23 mouse cellular contexts compared by ENCODE assay signal in genomic region chrX:153887285-153887684, GRCm38 (mm10). TPM values are rescaled to one million over a fixed set of nuclear protein-coding genes. Genes with fewer than 3 reads are reported as not detected.
DNase-seq lines count a peak whose midpoint lies in the region; ATAC-seq and TF ChIP-seq lines count a peak whose summit lies in the region.
"Had no signal": no experiment of that assay in that cellular context is flagged by ENCODE, and none has a peak within 500 bp of the region (broad histone marks: within the 10 kb centered on the region; RNA-seq: fewer than 3 reads in every experiment).

No protein-coding gene starts in this region.

- ATAC-seq in CD4-positive, CD25-positive, alpha-beta regulatory T cell, adult 4 months, result peak; percentile 97
- peak; percentile 69 for ATAC-seq in megakaryocyte, adult 5-6 weeks (ENCODE audit: poor library complexity, severe bottlenecking)
- ATAC-seq: hindbrain, postnatal 0 days; midbrain, embryonic 13.5 days; Patski had no signal

- no peak overlapping the region for H3K27ac ChIP-seq in spleen, adult 2 months (ENCODE audit: insufficient read depth, low read length)
- H3K27ac ChIP-seq in gastrocnemius, adult 2 months, result no peak overlapping the region
- H3K27ac ChIP-seq: heart, embryonic 15.5 days; hindbrain, postnatal 0 days; liver, embryonic 14.5 days; midbrain, embryonic 13.5 days; neural tube, embryonic 15.5 days had no signal

- TF ChIP-seq POLR2A in spleen, adult 2 months (IDR thresholded peaks at IDR 0.05; ENCODE audit: low read depth, low read length), result no peak

- no peak for TF ChIP-seq CTCF in spleen, adult 2 months (IDR thresholded peaks at IDR 0.05; ENCODE audit: extremely low read depth, insufficient read depth, insufficient read length, insufficient replicate concordance)
- TF ChIP-seq CTCF in gastrocnemius, adult 2 months (IDR thresholded peaks at IDR 0.05), result no peak

- H3K4me3 ChIP-seq in spleen, adult 2 months (ENCODE audit: extremely low read depth, insufficient read depth, insufficient read length), result no peak overlapping the region
- H3K4me3 ChIP-seq in gastrocnemius, adult 2 months, result no peak overlapping the region
- H3K4me3 ChIP-seq: heart, embryonic 15.5 days; midbrain, embryonic 13.5 days; neural tube, embryonic 15.5 days had no signal

- 12% methylated on average over 2 of the region's 2 CpGs for WGBS in spleen, adult 2 months

- H3K4me1 ChIP-seq in spleen, adult 2 months (ENCODE audit: control insufficient read depth, insufficient read depth, insufficient read length), result no peaks in the 10 kb centered on the region
- H3K4me1 ChIP-seq: heart, embryonic 15.5 days; midbrain, embryonic 13.5 days; neural tube, embryonic 15.5 days had no signal

- intact Hi-C loops in gastrocnemius, adult 2 months (cut with DNase I), result no loop called here

- no peaks in the 10 kb centered on the region for H3K27me3 ChIP-seq in spleen, adult 2 months (ENCODE audit: control insufficient read depth, insufficient read depth, low read length)
- H3K27me3 ChIP-seq: heart, embryonic 15.5 days; midbrain, embryonic 13.5 days; neural tube, embryonic 15.5 days had no signal

- peak; percentile 3 to 26 for DNase-seq in spleen, adult 2 months (ENCODE audit: low read depth in 1 of 2, low spot score in 2 of 2)
- no peak for DNase-seq in spleen, adult 12 weeks (ENCODE audit: low spot score)
- peak; percentile 19 for DNase-seq in thymus, postnatal 14 days
- no peak for DNase-seq in right cerebral cortex, postnatal 36 days (ENCODE audit: low spot score in 2 of 2)
- DNase-seq in gastrocnemius, adult 2 months, result no peak
- DNase-seq in gastrocnemius, adult 18-20 months (ENCODE audit: low spot score), result no peak
- DNase-seq: cerebellum, adult 2 months; cerebellum, postnatal 36 days; gastrocnemius, postnatal 36 days; heart, postnatal 4 days; kidney, adult 2 months; kidney, postnatal 14 days; right cerebral cortex, postnatal 14 days had no signal

- no peaks in the 10 kb centered on the region for H3K36me3 ChIP-seq in spleen, adult 2 months (ENCODE audit: control insufficient read depth, insufficient read depth, low read length)
- H3K36me3 ChIP-seq: heart, embryonic 15.5 days; midbrain, embryonic 13.5 days; neural tube, embryonic 15.5 days had no signal

RNA-seq across cellular contexts. Expression of gene Spin2c, which starts 55.3 kb away (rescaled TPM):
- polyA plus RNA-seq in spleen, adult 2 months (2012; rRNA removed), result 0.15 and 0.31 TPM in 2 replicates
- 10 to 100 TPM; 23.7 to 25.5 TPM for polyA plus RNA-seq in CD4-positive, CD25-positive, alpha-beta regulatory T cell, adult 4 months (2017; shearing (Covaris generic))
- 0.64 TPM in 1 of 2 replicates, not detected in the other for total RNA-seq in megakaryocyte, adult 5-6 weeks (2015)
- 0.77 TPM in 1 of 2 replicates, not detected in the other for total RNA-seq in megakaryocyte, adult 5-6 weeks (2017)
- total RNA-seq in gastrocnemius, adult 2 months (2021), result not detected
- not detected for total RNA-seq in gastrocnemius, adult 18-20 months (2021)
- total RNA-seq: gastrocnemius, postnatal 36 days; heart, adult 8-10 months; megakaryocyte progenitor cell, adult 5-6 weeks had no signal

Comparison
In these comparisons a context has a peak if more than half of its experiments do, and no peak if none do; other contexts are left out.
1. DNase-seq: peak in spleen, adult 2 months (2 of 2) and thymus, postnatal 14 days (single experiment); none in spleen, adult 12 weeks (single experiment), right cerebral cortex, postnatal 36 days (0 of 2), gastrocnemius, adult 2 months (single experiment) and gastrocnemius, adult 18-20 months (single experiment).